Mouse (Mus musculus) kidney, adult 2 months (tissue): Measurements from ENCODE around the gene Erc2. TPM values are rescaled to one million over a fixed set of nuclear protein-coding genes. Genes with fewer than 3 reads are reported as not detected.

ENCODE experiments used
- DNase-seq: peaks from one replicate; pipeline ENCODE4 v3.0.0; 2021
- H3K27ac ChIP-seq: fragments of 200-500 bp; 2 replicates; pipeline ENCODE4 v1.5.1; 2012; ENCODE audit warnings: low read depth, low read length, control low read depth, inconsistent platforms; ENCODE audit not compliant: insufficient read depth
- H3K27me3 ChIP-seq: fragments of 200-500 bp; replicated peaks from 2 replicates; pipeline ENCODE4 v1.6.1; 2012; ENCODE audit warnings: mild to moderate bottlenecking, moderate library complexity, low read length, inconsistent platforms; ENCODE audit not compliant: control insufficient read depth, insufficient read depth
- H3K36me3 ChIP-seq: fragments of 200-500 bp; 2 replicates; pipeline ENCODE4 v1.6.1; 2012; ENCODE audit warnings: mild to moderate bottlenecking, moderate library complexity, low read length, inconsistent platforms; ENCODE audit not compliant: control insufficient read depth, insufficient read depth
- H3K4me1 ChIP-seq: fragments of 200-500 bp; 2 replicates; pipeline ENCODE4 v1.6.1; 2011; ENCODE audit warnings: low read length; ENCODE audit not compliant: control insufficient read depth, insufficient read depth
- H3K4me3 ChIP-seq: fragments of 200-500 bp; 2 replicates; pipeline ENCODE4 v1.5.1; 2011; ENCODE audit warnings: mild to moderate bottlenecking, low read depth, low read length, control low read depth; ENCODE audit not compliant: insufficient read depth
- CTCF ChIP-seq: fragments of 200-500 bp; conservative IDR thresholded peaks from 2 replicates; pipeline ENCODE4 v1.5.1; 2011; ENCODE audit warnings: low read depth, mild to moderate bottlenecking, control low read depth, low read length, moderate library complexity, mixed read lengths; ENCODE audit not compliant: insufficient read depth, insufficient read length
- POLR2A ChIP-seq: fragments of 200-500 bp; IDR thresholded peaks from one replicate; pipeline ENCODE4 v1.6.1; 2011; ENCODE audit warnings: low read depth, low read length, control low read depth
- WGBS: fragments of 180-500 bp; shearing (Covaris S2); methylation state at CpG from one replicate; pipeline ENCODE4 v1.1.7; 2018; 5-methylcytosine and 5-hydroxymethylcytosine counted together
- polyA plus RNA-seq: library from polyadenylated mRNA; depleted of rRNA; stranded (reverse); fragments of >200 nt; gene quantifications from 2 replicates; pipeline ENCODE4 v1.2.3, GENCODE M21; 2012

Erc2 gene
- polyA plus RNA-seq, 1 experiment: 6.9 TPM

GRCm38 (mm10) chr14:27634761-27635160 lies 12.5 kb downstream of the Erc2 start:
- TF ChIP-seq CTCF (no peak), POLR2A (no peak)
- Histone ChIP-seq H3K4me3 (no peak overlapping the region), H3K36me3 (no peaks in the 10 kb centered on the region), H3K27me3 (no peaks in the 10 kb centered on the region), H3K27ac (no peak overlapping the region), H3K4me1 (no peaks in the 10 kb centered on the region)
- 67% methylated on average over 6 of the region's 6 CpGs for WGBS
- no peak for DNase-seq

DNA sequence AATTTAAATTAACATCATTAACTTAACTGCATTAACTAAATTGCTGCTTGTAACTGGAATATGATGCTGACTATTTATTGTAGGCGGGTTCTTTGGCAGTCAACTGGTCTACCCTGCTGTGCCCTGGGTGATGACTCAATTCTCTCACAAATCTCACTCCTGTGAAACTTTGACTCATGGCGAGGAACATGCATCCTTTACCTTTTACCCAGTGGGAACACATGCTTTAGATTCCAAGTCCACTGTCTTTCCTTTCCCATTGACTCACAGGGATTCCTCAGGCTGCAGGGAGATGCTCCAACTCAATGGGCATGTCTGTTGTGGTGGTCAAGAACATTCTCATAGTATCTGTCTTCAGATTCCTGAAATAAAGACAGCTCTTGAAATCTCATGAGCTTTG lies 14.3 kb downstream of the Erc2 start:
- no peak overlapping the region for H3K27ac ChIP-seq
- H3K4me3 ChIP-seq: no peak overlapping the region
- TF ChIP-seq POLR2A (no peak), CTCF (no peak)
- H3K36me3 ChIP-seq: no peaks in the 10 kb centered on the region
- no peaks in the 10 kb centered on the region for H3K4me1 ChIP-seq
- 90% methylated on average over 2 of the region's 2 CpGs for WGBS
- H3K27me3 ChIP-seq: no peaks in the 10 kb centered on the region
- no peak for DNase-seq

GRCm38 (mm10) chr14:27641382-27641781 lies 19.2 kb downstream of the Erc2 start:
- H3K4me1 ChIP-seq: no peaks in the 10 kb centered on the region
- DNase-seq: no peak
- no peaks in the 10 kb centered on the region for H3K36me3 ChIP-seq
- no peaks in the 10 kb centered on the region for H3K27me3 ChIP-seq
- WGBS: 86% methylated on average over 3 of the region's 3 CpGs
- no peak overlapping the region for H3K27ac ChIP-seq
- no peak overlapping the region for H3K4me3 ChIP-seq
- no peak for TF ChIP-seq CTCF
- TF ChIP-seq POLR2A: no peak

DNA sequence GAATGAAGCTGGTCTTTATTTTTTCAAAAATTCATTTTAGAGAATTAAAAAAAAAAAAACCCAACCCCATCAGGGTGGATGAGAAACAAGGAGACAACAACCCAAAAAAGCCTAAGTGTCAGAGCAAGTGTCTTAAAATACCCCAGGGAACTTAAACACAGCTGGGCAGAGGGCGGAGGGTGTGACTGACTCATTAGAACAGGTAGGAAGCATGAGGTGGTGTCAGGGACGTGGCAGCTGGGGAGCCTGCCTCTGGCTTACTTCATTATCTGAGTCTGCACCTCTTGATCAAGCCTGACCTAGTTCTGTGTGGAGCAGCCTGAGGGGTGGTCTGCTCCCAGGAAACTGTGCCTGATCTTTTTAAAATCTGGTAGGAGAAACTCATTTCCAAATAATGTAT lies 20.8 kb downstream of the Erc2 start:
- TF ChIP-seq CTCF (no peak), POLR2A (no peak)
- Histone ChIP-seq H3K27me3 (no peaks in the 10 kb centered on the region), H3K36me3 (no peaks in the 10 kb centered on the region), H3K4me1 (no peaks in the 10 kb centered on the region), H3K4me3 (no peak overlapping the region), H3K27ac (no peak overlapping the region)
- no peak for DNase-seq
- 74% methylated on average over 2 of the region's 2 CpGs for WGBS

GRCm38 (mm10) chr14:27654670-27655069 lies 32.4 kb downstream of the Erc2 start:
- no peak for DNase-seq
- Histone ChIP-seq H3K4me1 (peaks cover 3% of the 10 kb centered on the region; the same call in 1 of the 2 replicates), H3K4me3 (no peak overlapping the region), H3K27me3 (no peaks in the 10 kb centered on the region), H3K36me3 (no peaks in the 10 kb centered on the region), H3K27ac (no peak overlapping the region)
- TF ChIP-seq CTCF (no peak), POLR2A (no peak)
- WGBS: 34% methylated on average over 11 of the region's 11 CpGs

- TF ChIP-seq CTCF: no peak
- no peak for TF ChIP-seq POLR2A
- Histone ChIP-seq H3K4me1 (peaks cover 3% of the 10 kb centered on the region; the same call in 1 of the 2 replicates), H3K27me3 (no peaks in the 10 kb centered on the region), H3K36me3 (no peaks in the 10 kb centered on the region), H3K27ac (no peak overlapping the region), H3K4me3 (no peak overlapping the region)
- WGBS: 27% methylated on average over 3 of the region's 3 CpGs
- DNase-seq: peak; percentile 57
These were observed 36.4 kb downstream of the Erc2 start for GRCm38 (mm10) chr14:27658616-27659015.

GRCm38 (mm10) chr14:27661466-27661865 lies 39.2 kb downstream of the Erc2 start:
- TF ChIP-seq CTCF: no peak
- TF ChIP-seq POLR2A: no peak
- H3K36me3 ChIP-seq: no peaks in the 10 kb centered on the region
- no peak overlapping the region for H3K27ac ChIP-seq
- 60% methylated on average over 4 of the region's 4 CpGs for WGBS
- DNase-seq: no peak
- no peak overlapping the region for H3K4me3 ChIP-seq
- H3K27me3 ChIP-seq: no peaks in the 10 kb centered on the region
- H3K4me1 ChIP-seq: peaks cover 3% of the 10 kb centered on the region; the same call in 1 of the 2 replicates

GRCm38 (mm10) chr14:27662251-27662650 lies 40.0 kb downstream of the Erc2 start:
- no peak overlapping the region for H3K4me3 ChIP-seq
- TF ChIP-seq CTCF (no peak), POLR2A (no peak)
- peaks cover 7% of the 10 kb centered on the region; the same call in 1 of the 2 replicates for H3K4me1 ChIP-seq
- no peaks in the 10 kb centered on the region for H3K27me3 ChIP-seq
- no peaks in the 10 kb centered on the region for H3K36me3 ChIP-seq
- H3K27ac ChIP-seq: no peak overlapping the region
- no peak for DNase-seq
